Mouse (Mus musculus) forebrain, embryonic 11.5 days (tissue): ENCODE data around the gene Arf4. TPM values are rescaled to one million over a fixed set of nuclear protein-coding genes. Genes with fewer than 3 reads are reported as not detected.
A peak's percentile ranks its signal among the peaks of the same experiment; 100 is the strongest.

Experiments
- ATAC-seq: fragments of 200-750 bp; cut with Nextera tagmentation; replicated peaks from 2 replicates; pipeline ENCODE4 v1.8.0; 2017; ENCODE audit warnings: moderate TSS enrichment; ENCODE audit not compliant: low FRiP score
- DNase-seq: peaks from one replicate; pipeline ENCODE4 v3.0.0-alpha.2; 2017; ENCODE audit warnings: low spot score
- H3K27ac ChIP-seq: fragments of 300-500 bp; sonication (generic); 2 replicates; pipeline ENCODE4 v1.5.1; 2014; ENCODE audit warnings: low read depth, low read length
- H3K27me3 ChIP-seq: fragments of 300-500 bp; sonication (generic); 2 replicates; pipeline ENCODE4 v1.6.1; 2014; ENCODE audit warnings: mild to moderate bottlenecking, low read length, mixed read lengths; ENCODE audit not compliant: control insufficient read depth, insufficient read depth
- H3K36me3 ChIP-seq: fragments of 300-500 bp; sonication (generic); 2 replicates; pipeline ENCODE4 v1.6.1; 2014; ENCODE audit warnings: mild to moderate bottlenecking, low read length, moderate library complexity, mixed read lengths; ENCODE audit not compliant: control insufficient read depth, insufficient read depth
- H3K4me1 ChIP-seq: fragments of 300-500 bp; sonication (generic); replicated peaks from 2 replicates; pipeline ENCODE4 v1.6.1; 2014; ENCODE audit warnings: low read length, mixed read lengths; ENCODE audit not compliant: control insufficient read depth, insufficient read depth
- H3K4me2 ChIP-seq: fragments of 300-500 bp; sonication (generic); 2 replicates; pipeline ENCODE4 v1.6.1; 2014; ENCODE audit warnings: low read depth, mild to moderate bottlenecking, low read length, moderate library complexity, mixed read lengths; ENCODE audit not compliant: severe bottlenecking
- H3K4me3 ChIP-seq: fragments of 300-500 bp; sonication (generic); 2 replicates; pipeline ENCODE4 v1.5.1; 2014; ENCODE audit warnings: low read depth, low read length
- H3K9ac ChIP-seq: fragments of 300-500 bp; sonication (generic); 2 replicates; pipeline ENCODE4 v1.6.1; 2014; ENCODE audit warnings: low read length
- H3K9me3 ChIP-seq: fragments of 300-500 bp; sonication (generic); 2 replicates; pipeline ENCODE4 v1.6.1; 2016; ENCODE audit warnings: low read length, mixed read lengths; ENCODE audit not compliant: control insufficient read depth
- WGBS: fragments of 180-500 bp; shearing (Covaris S2); extraction: QIAGEN DNeasy Blood & Tissue Kit; methylation state at CpG from one replicate; pipeline ENCODE4 v1.1.7; 2014; 5-methylcytosine and 5-hydroxymethylcytosine counted together
- polyA plus RNA-seq: library from polyadenylated mRNA; unstranded; fragments of >200 nt; fragmentation: Nextera tagmentation; extraction: Ambion mirVana; gene quantifications from 2 replicates; pipeline ENCODE4 v1.2.1, GENCODE M21; 2014

The Arf4 gene
- polyA plus RNA-seq, 1 experiment from 2014 or later: 566 TPM

DNA sequence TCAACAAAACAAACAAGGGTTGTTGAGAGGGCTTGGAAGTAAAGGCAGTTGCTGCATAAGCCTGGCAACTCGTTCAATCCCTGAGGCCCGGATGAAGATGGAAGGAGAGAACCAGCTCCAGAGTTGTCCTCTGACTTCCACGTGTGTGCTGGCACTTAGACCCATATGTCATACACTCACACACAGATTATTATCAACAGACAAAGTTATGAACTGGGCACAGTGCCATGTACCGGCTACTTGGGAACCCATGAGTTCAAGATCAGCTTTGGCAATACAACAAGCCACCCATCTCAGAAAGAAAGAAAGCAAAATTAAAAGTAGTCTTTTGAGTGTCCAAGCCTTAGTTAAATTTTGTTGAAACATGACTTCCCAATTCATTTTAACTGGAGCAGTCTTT, 12.6 kb upstream of the Arf4 start:
- Histone ChIP-seq H3K36me3 (peaks cover 8% of the 10 kb centered on the region; the same call in 1 of the 2 replicates), H3K4me1 (no peaks in the 10 kb centered on the region), H3K27me3 (no peaks in the 10 kb centered on the region), H3K4me2 (no peak overlapping the region), H3K9me3 (no peaks in the 10 kb centered on the region), H3K4me3 (no peak overlapping the region), H3K27ac (no peak overlapping the region), H3K9ac (no peak overlapping the region)
- WGBS: 93% methylated on average over 4 of the region's 4 CpGs
- DNase-seq (no peak), ATAC-seq (no peak)

DNA sequence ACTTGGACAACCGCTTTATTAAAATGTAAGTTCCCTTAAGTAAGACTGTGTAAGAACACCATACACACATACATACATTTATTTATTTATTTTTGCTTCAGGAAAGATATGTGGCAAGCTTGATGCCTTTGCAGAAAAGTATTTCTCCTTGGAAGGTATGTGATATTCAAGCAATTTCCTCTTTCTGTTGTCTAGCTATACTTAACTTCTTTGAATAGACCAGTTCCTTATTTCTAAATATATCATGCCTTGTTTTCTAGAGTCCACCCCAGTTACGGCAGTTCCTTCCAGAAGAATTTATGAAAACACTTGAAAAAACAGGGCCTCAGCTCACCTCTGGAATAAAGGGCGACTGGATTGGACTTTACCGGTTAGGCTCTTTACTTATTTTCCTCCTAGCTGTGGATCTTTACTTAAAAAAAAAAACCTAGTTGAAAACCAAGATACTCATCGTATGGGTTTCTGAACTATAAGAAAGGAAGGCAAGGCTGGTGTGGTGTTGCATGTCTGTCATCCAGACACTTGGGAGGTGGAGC, 11.2 kb upstream of the Arf4 start:
- no peaks in the 10 kb centered on the region for H3K9me3 ChIP-seq
- no peak overlapping the region for H3K4me2 ChIP-seq
- DNase-seq: no peak
- WGBS: 94% methylated on average over 5 of the region's 5 CpGs
- H3K9ac ChIP-seq: no peak overlapping the region
- no peak overlapping the region for H3K27ac ChIP-seq
- no peak for ATAC-seq
- peaks cover 12% of the 10 kb centered on the region for H3K36me3 ChIP-seq
- no peak overlapping the region for H3K4me3 ChIP-seq
- no peaks in the 10 kb centered on the region for H3K27me3 ChIP-seq
- no peaks in the 10 kb centered on the region for H3K4me1 ChIP-seq

DNA sequence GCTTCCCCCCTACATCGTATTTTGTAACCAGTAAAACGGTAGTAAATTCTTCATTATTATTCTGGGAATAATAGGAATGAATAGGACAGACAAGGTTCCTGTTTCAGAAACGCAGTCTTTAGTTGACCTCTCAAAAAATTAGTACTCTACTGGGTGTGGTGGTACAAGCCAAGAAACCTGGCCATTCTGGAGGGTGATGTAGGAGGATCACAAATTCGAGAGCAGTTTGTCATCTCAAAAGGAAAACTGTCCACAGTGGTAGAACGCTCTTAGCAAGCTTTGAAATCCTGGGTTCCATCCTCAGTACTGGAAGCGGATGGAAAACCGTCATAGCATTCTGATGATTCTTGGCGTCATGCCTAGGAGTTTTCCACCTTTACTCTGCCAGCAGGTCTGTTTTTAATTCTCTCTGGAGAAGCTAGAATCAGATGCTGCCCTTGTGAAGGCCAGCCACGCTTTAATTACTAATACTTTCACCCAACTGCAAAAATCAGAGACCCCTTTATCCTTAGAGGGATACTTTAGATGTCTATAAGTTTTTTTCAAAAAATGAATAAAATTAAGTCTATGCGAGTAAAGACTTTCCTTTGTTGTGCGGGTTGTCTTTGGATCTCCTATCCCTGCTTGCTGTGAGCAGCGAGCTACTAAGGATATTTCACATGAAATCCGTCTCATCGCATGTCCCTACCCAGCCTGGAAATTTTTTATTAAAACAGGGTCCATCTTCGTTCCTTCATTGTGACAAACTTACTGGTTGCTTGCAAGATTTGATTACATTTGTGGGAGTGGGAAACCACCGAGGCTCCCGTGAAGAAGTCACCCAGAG, 636 bp upstream of the Arf4 start:
- ATAC-seq (no peak; the same call in 1 of the 2 replicates), DNase-seq (no peak)
- no peaks in the 10 kb centered on the region for H3K4me1 ChIP-seq
- peak overlapping the region; percentile 87 for H3K4me3 ChIP-seq
- H3K9me3 ChIP-seq: no peaks in the 10 kb centered on the region
- no peaks in the 10 kb centered on the region for H3K27me3 ChIP-seq
- no peaks in the 10 kb centered on the region for H3K36me3 ChIP-seq
- peak overlapping the region; percentile 76 for H3K4me2 ChIP-seq
- H3K9ac ChIP-seq: peak overlapping the region; percentile 89
- WGBS: 32% methylated on average over 17 of the region's 17 CpGs
- H3K27ac ChIP-seq: peak overlapping the region; percentile 68

DNA sequence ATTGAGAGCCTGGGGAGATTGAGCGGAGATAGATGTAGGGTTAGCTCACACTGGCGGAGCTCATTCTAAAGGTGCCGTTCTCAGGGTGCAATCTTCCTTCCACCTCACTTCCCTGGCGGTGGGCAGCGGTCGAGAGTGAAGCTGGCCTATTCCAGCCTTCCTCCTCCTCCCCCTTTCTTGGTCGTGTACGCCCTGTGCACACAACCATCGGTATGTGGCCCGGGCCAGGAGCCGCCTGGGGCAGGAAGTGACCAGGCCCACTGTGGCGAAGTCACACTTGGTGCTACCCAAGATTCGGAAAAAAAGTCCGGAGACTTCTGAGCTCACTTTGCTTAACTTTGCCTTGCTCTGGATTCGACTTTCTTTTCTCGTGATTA, 822 bp downstream of the Arf4 start:
- under 1% methylated on average over 15 of the region's 16 CpGs for WGBS
- Histone ChIP-seq H3K4me3 (peak overlapping the region; percentile 87), H3K9me3 (no peaks in the 10 kb centered on the region), H3K4me2 (peak overlapping the region; percentile 76), H3K4me1 (no peaks in the 10 kb centered on the region), H3K27ac (peak overlapping the region; percentile 86), H3K9ac (peak overlapping the region; percentile 89), H3K36me3 (no peaks in the 10 kb centered on the region), H3K27me3 (no peaks in the 10 kb centered on the region)
- DNase-seq (peak; percentile 77), ATAC-seq (peak; percentile 25; the same call in 1 of the 2 replicates)

DNA sequence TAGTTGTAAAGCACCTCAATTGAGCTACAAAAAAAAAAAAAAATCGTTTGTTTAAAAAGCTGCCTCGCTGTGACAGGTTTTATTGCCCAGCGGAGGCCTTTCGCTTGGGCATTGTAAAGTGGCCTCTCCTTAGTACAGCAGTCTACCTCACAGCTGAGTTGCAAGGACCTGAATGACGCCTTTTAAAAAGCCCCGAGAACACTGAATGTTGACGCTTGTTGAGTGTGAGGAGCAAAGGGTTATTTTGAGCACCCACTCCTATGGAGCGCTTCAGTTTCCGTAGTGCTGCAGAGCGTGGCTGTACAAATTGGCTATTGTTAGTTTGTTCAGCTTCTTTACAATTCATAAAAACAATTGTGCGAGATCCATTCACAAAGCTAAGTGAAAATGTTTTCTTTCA, 1.4 kb downstream of the Arf4 start:
- Histone ChIP-seq H3K4me2 (peak overlapping the region; percentile 76), H3K9ac (peak overlapping the region; percentile 89), H3K9me3 (no peaks in the 10 kb centered on the region), H3K4me1 (no peaks in the 10 kb centered on the region), H3K27me3 (no peaks in the 10 kb centered on the region), H3K27ac (no peak overlapping the region), H3K4me3 (peak overlapping the region; percentile 87), H3K36me3 (no peaks in the 10 kb centered on the region)
- ATAC-seq (no peak), DNase-seq (no peak)
- WGBS: 6% methylated on average over 11 of the region's 11 CpGs

DNA sequence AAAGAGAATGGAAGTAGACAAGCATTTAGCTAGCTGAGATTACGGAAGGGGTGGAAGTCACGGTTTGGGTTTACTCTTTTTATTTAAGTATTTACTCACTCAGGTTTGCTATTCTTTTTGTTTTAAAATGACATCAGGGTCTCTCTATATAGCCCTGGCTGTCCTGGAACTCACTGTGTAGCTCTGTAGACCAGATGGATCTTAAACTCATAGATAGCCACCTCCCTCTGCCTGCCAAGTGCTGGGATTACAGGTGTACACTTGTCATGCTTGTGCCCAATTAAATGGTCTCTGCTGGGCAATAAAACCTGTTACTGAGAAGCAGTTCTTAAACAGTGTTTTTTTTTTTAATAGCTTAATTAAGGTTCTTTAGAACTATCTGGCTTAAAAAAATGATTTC, 2.1 kb downstream of the Arf4 start:
- no peaks in the 10 kb centered on the region for H3K4me1 ChIP-seq
- ATAC-seq (no peak), DNase-seq (no peak)
- H3K4me2 ChIP-seq: peak overlapping the region; percentile 76
- no peaks in the 10 kb centered on the region for H3K36me3 ChIP-seq
- H3K9ac ChIP-seq: peak overlapping the region; percentile 89
- no peaks in the 10 kb centered on the region for H3K27me3 ChIP-seq
- H3K4me3 ChIP-seq: peak overlapping the region; percentile 87
- no peak overlapping the region for H3K27ac ChIP-seq
- H3K9me3 ChIP-seq: no peaks in the 10 kb centered on the region
- WGBS: 64% methylated on average over 2 of the region's 2 CpGs

DNA sequence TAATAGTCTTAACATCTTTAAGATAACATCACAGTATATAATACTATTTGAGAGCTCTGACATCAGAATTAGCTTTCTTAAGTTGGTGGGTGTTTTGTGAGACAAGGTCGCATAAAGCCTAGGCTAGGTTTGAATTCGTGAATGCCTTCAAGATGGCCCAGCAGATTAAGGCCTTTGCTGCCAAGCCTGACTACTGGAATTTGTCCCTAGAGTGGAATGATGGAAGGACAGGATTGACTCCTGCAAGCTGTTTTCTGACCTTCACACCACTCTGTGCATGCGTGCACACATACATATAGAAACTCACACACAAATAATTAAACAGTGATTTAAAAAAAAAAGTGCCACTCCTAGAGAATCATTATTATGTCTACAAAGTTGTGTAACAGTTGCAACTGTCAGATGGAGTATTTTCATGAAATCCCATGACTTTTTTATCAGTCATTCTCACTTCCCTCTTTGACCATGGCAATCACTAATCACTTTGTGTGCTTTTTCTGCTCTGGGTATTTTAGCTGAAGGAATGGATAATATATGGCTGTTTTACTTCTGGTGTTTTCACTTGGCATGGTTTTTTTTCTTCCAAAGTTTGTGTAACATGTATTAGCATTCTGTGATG, 5.2 kb downstream of the Arf4 start:
- Histone ChIP-seq H3K27me3 (no peaks in the 10 kb centered on the region), H3K4me3 (no peak overlapping the region), H3K9ac (no peak overlapping the region), H3K4me1 (0 out of 2 replicates have a peak, but pooled peaks cover 2% of the 10 kb centered on the region), H3K4me2 (no peak overlapping the region), H3K36me3 (no peaks in the 10 kb centered on the region; the same call in 1 of the 2 replicates), H3K9me3 (no peaks in the 10 kb centered on the region), H3K27ac (no peak overlapping the region)
- no peak for ATAC-seq
- DNase-seq: no peak
- 84% methylated on average over 3 of the region's 3 CpGs for WGBS

DNA sequence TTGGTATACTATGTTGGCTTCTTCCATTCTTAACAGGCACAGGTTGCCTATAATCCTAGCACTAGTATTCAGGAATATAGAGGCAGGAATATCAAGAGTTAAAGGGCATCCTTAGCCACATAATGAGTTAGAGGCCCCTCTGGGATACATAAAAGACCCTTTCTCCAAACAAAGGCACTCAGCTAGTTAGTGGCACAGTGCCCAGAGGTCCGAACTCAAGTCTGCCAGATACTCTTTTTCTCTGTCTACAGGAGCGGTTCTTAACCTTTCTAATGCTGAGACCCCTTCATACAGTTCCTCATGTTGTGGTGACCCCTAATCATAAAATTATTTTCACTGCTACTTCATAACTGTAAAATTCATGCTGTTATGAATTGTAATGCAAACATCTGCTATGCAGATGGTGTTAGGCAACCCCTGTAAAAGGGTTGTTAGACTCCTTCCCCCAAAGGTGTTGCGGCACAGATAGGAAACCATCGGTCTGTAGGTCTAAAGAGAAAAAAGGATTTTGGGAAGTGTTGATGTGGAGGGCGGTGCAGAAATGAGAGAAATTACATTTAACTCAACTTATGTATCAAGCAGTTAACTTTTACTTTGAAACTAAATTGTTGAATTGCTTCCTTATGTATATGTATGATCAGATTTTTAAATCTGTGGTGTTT, 8.2 kb downstream of the Arf4 start:
- DNase-seq (peak; percentile 58), ATAC-seq (no peak)
- no peak overlapping the region for H3K4me2 ChIP-seq
- H3K27me3 ChIP-seq: no peaks in the 10 kb centered on the region
- H3K27ac ChIP-seq: peak overlapping the region; percentile 41
- no peaks in the 10 kb centered on the region for H3K9me3 ChIP-seq
- no peak overlapping the region for H3K9ac ChIP-seq
- no peak overlapping the region for H3K4me3 ChIP-seq
- H3K4me1 ChIP-seq: 0 out of 2 replicates have a peak, but pooled peaks cover 2% of the 10 kb centered on the region
- no peaks in the 10 kb centered on the region; the same call in 1 of the 2 replicates for H3K36me3 ChIP-seq
- 67% methylated on average over 5 of the region's 5 CpGs for WGBS
